Mouse (Mus musculus): ENCODE data around the gene Hsd3b7.
"Not testable (repeated sequence)": the region's sequence is repeated elsewhere in the genome, so short reads cannot be mapped to it uniquely, and the experiment has no call there.

Hsd3b7 gene

GRCm38 (mm10) chr7:127775837-127776236 is 24.6 kb upstream of the Hsd3b7 start:
- not testable (repeated sequence) for DNase-seq (ENCODE audit: low read depth, low spot score)

DNA sequence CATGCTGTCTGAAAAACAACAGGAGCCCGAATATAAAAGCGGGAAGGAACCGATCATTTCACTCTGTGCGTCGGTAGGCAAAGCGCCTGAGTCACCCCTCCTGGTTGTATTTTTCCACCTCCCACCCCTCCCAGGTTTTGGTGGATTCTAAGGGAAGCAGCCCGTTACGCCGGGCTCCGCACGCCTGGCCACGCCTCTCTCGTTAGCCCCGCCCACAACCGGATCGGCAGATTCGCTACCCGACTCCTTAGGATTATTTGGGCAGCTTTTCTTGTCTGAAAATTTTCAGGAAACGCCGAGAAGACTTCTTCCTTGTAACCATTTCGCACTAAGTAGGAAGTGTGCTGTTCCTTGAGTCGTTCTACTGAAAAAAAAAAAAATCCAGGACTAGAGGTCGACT is 24.0 kb upstream of the Hsd3b7 start, which contains the start of gene Setd1a:
Gene Setd1a (plus strand): TSS at position 245 of the 400 bp plus-strand sequence.
- DNase-seq (ENCODE audit: low read depth, low spot score) = peak; percentile 85

GRCm38 (mm10) chr7:127776878-127777473 is 23.4 kb upstream of the Hsd3b7 start:
- DNase-seq (ENCODE audit: low read depth, low spot score) = peak; percentile 99

GRCm38 (mm10) chr7:127777474-127778266 is 22.7 kb upstream of the Hsd3b7 start:
- peak; percentile 79 for DNase-seq (ENCODE audit: low read depth, low spot score)

GRCm38 (mm10) chr7:127778350-127778749 is 22.1 kb upstream of the Hsd3b7 start:
- no peak for DNase-seq (ENCODE audit: low read depth, low spot score)

DNA sequence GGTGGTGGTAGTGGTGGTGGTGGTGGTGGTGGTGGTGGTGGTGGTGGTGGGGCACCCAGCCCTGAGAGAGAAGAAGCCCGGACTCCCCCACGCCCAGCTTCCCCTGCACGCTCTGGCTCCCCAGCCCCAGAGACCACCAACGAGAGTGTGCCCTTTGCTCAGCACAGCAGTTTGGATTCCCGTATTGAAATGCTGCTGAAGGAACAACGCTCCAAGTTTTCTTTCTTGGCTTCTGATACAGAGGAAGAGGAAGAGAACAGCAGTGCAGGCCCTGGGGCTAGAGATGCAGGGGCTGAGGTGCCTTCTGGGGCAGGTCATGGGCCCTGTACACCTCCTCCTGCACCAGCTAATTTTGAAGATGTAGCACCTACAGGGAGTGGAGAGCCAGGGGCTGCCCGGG is 15.1 kb upstream of the Hsd3b7 start, which contains the start of gene Gm49388:
Gene Gm49388 (plus strand): TSS at position 301 of the 400 bp plus-strand sequence.
- no peak for DNase-seq (ENCODE audit: low read depth, low spot score)

DNA sequence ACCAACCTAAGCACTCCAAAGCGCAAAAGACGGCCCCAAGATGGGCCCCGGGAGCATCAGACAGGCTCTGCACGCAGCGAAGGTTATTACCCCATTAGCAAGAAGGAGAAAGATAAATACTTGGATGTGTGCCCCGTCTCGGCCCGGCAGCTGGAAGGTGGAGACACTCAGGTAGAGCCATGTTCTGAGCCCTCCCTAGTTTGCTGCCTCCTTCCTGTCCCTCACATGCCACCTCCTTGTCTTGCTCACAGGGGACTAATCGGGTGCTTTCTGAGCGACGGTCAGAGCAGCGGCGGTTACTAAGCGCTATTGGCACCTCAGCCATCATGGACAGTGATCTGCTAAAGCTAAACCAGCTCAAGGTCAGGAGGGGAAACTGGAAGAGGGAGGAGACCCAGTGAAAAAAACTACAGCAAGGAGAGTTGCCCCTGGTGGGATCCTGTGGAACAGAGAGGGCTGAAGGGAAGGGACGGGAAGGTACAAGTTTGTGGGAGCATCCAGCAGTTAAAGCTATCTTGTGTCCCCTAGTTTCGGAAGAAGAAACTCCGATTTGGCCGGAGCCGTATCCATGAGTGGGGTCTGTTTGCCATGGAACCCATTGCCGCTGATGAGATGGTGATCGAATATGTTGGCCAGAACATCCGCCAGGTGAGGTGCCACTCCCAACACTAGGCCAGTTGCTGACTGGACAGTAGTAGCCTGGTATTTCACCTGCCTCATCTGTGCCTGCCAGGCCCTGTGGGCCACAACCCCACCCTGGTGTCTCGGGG is 3.1 kb upstream of the Hsd3b7 start:
- no peak for DNase-seq (ENCODE audit: low read depth, low spot score)

GRCm38 (mm10) chr7:127798591-127798990 is 1.8 kb upstream of the Hsd3b7 start:
- no peak for DNase-seq (ENCODE audit: low read depth, low spot score)

- DNase-seq (ENCODE audit: low read depth, low spot score) = no peak
Observed at GRCm38 (mm10) chr7:127799211-127799610, 1.2 kb upstream of the Hsd3b7 start.

GRCm38 (mm10) chr7:127799738-127800137 is 666 bp upstream of the Hsd3b7 start:
- no peak for DNase-seq (ENCODE audit: low read depth, low spot score)

DNA sequence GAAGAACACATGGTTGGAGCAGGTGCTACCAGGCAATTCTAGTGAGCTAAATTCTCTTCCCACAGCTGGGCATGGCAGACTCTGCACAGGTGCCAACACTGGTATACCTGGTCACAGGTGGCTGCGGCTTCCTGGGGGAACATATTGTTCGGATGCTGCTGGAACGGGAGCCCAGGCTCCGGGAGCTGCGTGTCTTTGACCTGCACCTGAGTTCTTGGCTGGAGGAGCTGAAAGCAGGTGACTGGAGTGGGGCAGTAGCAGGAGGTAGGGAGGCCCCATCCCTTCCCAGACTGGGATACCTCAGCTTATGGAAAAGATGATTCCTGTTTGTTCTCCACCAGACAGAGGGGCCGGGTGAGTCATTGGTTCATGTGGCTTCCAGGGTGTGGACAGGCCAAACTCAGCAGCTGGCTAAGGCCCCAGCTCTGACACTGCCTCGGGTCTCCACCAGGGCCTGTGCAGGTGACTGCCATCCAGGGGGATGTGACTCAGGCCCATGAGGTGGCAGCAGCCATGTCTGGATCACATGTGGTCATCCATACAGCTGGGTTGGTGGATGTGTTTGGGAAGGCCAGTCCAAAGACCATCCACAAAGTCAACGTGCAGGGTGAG is 712 bp downstream of the Hsd3b7 start:
- DNase-seq (ENCODE audit: low read depth, low spot score) = no peak

- no peak for DNase-seq (ENCODE audit: low read depth, low spot score)
Observed at GRCm38 (mm10) chr7:127802313-127802712, 1.9 kb downstream of the Hsd3b7 start.

DNA sequence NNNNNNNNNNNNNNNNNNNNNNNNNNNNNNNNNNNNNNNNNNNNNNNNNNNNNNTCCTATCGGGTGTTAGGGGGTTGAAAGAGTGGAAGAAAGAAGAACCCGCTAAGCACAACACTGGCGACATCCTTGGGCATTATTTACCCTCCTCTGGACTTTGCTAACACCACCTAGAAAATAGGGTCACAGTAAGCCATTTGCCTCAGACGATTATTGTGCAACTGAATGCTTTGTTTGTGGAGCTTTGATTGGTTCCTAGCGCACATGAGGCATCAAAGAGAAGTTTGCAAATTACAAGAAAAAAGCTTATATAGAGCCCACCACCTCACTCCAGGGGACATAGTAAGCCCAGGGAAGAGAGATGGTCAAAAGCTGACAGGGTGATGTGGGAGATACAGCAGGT is 8.4 kb downstream of the Hsd3b7 start:
- no peak for DNase-seq (ENCODE audit: low read depth, low spot score)

DNA sequence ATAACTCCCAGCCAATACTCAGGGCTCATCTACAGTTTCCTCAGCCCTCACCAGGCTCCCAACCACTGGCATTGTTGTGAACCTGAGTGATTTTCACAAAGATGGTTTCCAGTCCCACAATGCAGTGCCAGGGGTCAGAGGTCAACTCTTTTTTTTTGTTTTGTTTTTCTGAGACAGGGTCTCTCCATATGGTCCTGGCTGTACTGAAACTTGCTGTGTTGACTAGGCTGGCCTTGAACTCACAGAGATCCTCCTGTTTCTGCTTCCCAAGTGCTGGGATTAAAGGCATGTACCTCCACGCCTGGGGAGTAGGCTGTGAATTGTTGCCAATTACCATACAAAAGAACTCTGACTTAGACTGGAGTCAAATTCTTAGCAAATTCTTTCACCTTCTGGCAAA is 9.4 kb downstream of the Hsd3b7 start:
- DNase-seq (ENCODE audit: low read depth, low spot score) = no peak

DNA sequence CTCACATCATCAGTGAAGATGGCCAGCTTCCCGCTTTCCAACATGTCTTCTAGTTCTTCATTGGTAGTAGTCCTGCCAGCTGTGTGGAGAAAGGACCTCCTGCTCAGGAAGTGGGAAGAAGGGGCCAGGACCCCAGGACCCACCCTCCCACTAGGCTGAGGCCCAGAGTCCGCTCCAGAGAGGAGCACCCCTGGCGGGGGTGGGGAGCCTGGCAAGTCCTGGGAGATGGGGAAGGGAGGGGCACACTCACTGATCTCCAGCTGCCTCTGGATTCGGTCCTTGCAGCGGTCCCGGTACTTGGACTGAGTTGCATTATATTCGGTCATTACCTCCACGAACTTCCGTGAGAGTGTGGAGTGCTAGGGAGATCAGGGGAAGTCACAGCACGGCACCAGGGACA is 10.2 kb downstream of the Hsd3b7 start:
- no peak for DNase-seq (ENCODE audit: low read depth, low spot score)

- DNase-seq (ENCODE audit: low read depth, low spot score) = no peak
Observed at GRCm38 (mm10) chr7:127811240-127811639, 10.8 kb downstream of the Hsd3b7 start.

DNA sequence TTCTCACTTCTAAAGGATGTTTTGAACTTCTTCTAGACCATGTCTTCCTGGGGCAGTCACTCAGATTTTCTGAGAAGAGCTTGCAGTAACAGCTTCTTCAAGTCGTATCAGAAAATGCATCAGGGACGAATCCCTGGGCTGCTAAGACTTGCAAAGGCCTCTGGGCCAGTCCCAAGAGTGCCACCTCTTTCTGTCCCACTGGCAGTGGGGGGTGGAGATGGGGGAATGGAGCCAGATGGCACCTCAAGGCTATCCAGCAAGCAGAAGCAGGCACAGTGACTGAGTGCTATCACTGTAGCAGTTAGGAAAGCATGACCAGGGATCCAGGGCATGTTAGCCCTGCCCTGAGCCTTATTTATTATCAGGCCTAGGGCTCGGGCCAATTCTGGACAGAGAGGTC is 11.9 kb downstream of the Hsd3b7 start:
- no peak for DNase-seq (ENCODE audit: low read depth, low spot score)

- DNase-seq (ENCODE audit: low read depth, low spot score) = no peak
Observed at GRCm38 (mm10) chr7:127813821-127814220, 13.4 kb downstream of the Hsd3b7 start.

DNA sequence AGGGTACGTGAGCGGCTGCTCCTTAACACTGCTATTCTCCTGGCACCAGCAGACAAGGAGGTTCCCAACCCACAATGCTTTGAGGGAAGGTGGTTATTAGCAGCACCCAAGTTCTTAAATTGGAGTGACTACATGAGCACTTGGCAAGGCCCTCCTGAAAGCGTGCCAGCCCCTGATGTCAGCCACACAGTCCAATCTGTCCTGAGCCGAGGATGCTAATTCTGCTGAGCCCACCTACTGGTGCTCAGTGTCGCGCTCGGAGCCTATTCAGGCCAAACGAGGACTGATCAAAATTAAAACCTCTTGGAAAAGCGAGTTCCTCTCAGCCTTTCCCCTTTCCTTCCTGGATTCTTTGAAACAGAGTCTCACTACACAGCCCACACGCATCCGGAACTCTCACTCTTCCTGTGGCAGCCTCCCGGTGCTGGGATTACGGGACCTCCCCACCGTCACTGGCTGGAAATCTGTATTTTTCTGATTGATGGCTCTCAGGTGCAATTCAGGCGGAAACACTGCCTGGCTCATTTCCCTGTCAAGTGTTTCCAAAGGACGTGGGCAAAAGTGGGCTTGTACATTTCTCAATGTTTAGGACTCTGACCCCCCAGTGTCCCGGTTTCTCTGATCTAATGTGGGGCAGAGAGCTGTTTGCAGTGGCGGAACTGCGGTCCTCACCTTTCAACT is 14.0 kb downstream of the Hsd3b7 start:
- no peak for DNase-seq (ENCODE audit: low read depth, low spot score)

GRCm38 (mm10) chr7:127815116-127815665 is 14.8 kb downstream of the Hsd3b7 start:
- DNase-seq (ENCODE audit: low read depth, low spot score) = no peak

Measured in A20 (cell line).